Mouse (Mus musculus): ENCODE data around the gene Sumf1. TPM values are rescaled to one million over a fixed set of nuclear protein-coding genes. Genes with fewer than 3 reads are reported as not detected.

Sumf1 gene
- polyA plus RNA-seq, 1 experiment from 2014 or later = 23.2 TPM

DNA sequence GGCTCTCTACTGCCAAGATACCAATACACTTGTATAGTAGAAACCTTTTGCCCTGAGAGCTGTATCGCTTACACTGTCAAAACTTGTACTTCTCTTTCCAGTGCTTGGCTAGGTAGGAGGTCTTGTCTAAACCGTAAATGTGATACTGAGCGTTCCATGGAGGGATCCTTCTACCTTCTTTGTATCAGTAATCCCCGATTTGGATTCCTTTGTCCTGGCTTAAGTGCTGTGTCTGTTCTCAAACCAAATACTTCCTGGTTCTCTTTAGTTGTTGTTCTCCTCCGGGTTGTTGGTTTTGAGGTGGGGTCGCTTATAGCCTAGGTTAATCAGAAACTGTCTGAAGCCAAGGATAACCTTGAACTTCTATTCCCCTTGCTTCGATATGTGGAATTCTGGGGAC lies 114.4 kb downstream of the Sumf1 start:
- Histone ChIP-seq H3K27ac (no peak overlapping the region), H3K27me3 (no peaks in the 10 kb centered on the region), H3K4me2 (no peak overlapping the region), H3K4me3 (no peak overlapping the region), H3K9ac (no peak overlapping the region), H3K4me1 (no peaks in the 10 kb centered on the region), H3K36me3 (peaks cover 18% of the 10 kb centered on the region), H3K9me3 (0 out of 2 replicates have a peak, but pooled peaks cover 3% of the 10 kb centered on the region)
- no peak for ATAC-seq (ENCODE audit: insufficient number of reproducible peaks, insufficient read depth, low FRiP score, low TSS enrichment, low read depth)
- WGBS = 85% methylated on average over 7 of the region's 7 CpGs

DNA sequence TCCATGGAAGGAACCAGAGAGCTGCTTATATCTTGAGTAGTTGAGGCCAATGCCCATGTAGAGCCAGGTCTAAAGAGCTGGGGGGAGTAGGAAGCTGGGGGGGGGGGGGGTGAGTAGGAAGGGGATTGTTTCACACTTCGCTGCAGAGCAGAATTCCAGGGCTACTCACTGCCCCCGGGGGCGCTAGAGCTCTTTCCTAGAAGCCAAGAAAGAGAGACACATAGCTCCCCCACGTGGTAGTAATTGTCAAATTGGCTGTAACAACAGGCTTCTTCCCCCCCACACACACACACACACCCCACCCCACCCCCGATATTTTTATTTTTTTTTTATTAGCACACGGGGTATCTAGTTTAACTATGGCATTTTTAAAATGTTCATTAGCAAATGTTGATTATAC lies 119.8 kb downstream of the Sumf1 start:
- ATAC-seq (ENCODE audit: insufficient number of reproducible peaks, insufficient read depth, low FRiP score, low TSS enrichment, low read depth) = no peak; the same call in 1 of the 2 replicates
- peak overlapping the region; percentile 66 for H3K4me2 ChIP-seq
- H3K27me3 ChIP-seq = no peaks in the 10 kb centered on the region
- H3K36me3 ChIP-seq = no peaks in the 10 kb centered on the region
- H3K9me3 ChIP-seq = no peaks in the 10 kb centered on the region
- H3K27ac ChIP-seq = peak overlapping the region; percentile 91
- peak overlapping the region; percentile 58 for H3K4me3 ChIP-seq
- WGBS = 5% methylated on average over 6 of the region's 6 CpGs
- peak overlapping the region; percentile 72; the same call in 1 of the 2 replicates for H3K9ac ChIP-seq
- H3K4me1 ChIP-seq = no peaks in the 10 kb centered on the region

DNA sequence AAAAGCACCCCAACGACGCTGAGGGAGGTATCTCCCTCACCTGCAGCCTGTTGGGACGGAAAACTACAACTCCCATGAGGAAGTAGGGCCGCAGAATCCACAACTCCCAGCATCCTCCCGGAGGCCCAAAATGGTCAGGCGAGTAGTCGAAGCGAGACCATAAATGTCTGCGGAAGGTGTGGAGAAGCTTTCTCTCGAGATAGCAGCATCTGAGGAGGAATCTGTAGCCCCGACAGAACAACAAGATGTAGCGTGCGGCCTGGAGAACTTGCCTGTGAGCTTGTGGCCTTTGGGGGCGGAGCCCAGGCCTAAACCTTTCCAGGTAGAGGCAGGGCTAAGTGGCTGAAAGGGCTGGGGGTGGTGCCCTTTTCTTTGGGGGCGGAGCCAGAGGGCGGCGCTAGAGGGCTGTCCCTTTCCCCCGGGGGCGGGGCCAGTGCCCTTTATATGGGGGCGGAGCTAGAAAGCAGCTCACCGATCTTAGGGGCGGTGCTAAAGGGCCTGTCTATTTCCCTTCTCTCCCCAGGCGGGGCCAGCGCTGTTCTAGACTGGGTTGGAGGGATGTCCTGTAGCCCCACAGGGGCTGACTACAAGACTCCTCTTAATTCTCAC lies 120.4 kb downstream of the Sumf1 start, which contains the start of gene Setmar:
TSS of gene Setmar (plus strand) at position 128 of the 609 bp plus-strand sequence.
- under 1% methylated on average over 22 of the region's 24 CpGs for WGBS
- ATAC-seq (ENCODE audit: insufficient number of reproducible peaks, insufficient read depth, low FRiP score, low TSS enrichment, low read depth) = peak; percentile 96
- H3K27me3 ChIP-seq = no peaks in the 10 kb centered on the region
- peak within 1 kb of the TSS; percentile 66 for H3K4me2 ChIP-seq
- no peaks in the 10 kb centered on the region for H3K9me3 ChIP-seq
- peak within 1 kb of the TSS; percentile 72 for H3K9ac ChIP-seq
- no peaks in the 10 kb centered on the region for H3K4me1 ChIP-seq
- H3K4me3 ChIP-seq = peak within 1 kb of the TSS; percentile 58
- H3K27ac ChIP-seq = peak within 1 kb of the TSS; percentile 91
- H3K36me3 ChIP-seq = no peaks in the 10 kb centered on the region

DNA sequence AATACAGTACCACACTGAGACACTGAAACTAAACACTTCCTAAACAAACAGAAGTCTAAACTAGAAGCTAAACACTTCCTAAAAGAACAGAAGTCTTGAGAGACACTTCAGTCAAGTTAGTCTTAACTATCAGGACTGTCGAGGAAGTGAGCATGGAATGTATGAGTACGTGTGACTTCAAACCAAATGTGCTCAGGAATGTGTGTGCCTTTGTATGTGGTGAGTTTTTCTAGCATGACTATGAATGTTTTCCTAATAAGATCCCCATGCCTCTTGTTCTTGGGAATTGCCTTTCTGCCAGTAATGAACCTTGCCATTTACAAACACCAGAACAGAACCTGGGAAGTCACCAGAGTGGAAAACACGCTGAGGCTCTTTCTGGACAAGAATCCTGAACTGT lies 124.3 kb downstream of the Sumf1 start:
- no peak overlapping the region for H3K9ac ChIP-seq
- no peak overlapping the region for H3K4me2 ChIP-seq
- no peak overlapping the region for H3K27ac ChIP-seq
- no peak overlapping the region for H3K4me3 ChIP-seq
- no peaks in the 10 kb centered on the region for H3K4me1 ChIP-seq
- no peaks in the 10 kb centered on the region for H3K27me3 ChIP-seq
- 52% methylated on average over 3 of the region's 3 CpGs for WGBS
- no peaks in the 10 kb centered on the region for H3K36me3 ChIP-seq
- no peak for ATAC-seq (ENCODE audit: insufficient number of reproducible peaks, insufficient read depth, low FRiP score, low TSS enrichment, low read depth)
- no peaks in the 10 kb centered on the region for H3K9me3 ChIP-seq

DNA sequence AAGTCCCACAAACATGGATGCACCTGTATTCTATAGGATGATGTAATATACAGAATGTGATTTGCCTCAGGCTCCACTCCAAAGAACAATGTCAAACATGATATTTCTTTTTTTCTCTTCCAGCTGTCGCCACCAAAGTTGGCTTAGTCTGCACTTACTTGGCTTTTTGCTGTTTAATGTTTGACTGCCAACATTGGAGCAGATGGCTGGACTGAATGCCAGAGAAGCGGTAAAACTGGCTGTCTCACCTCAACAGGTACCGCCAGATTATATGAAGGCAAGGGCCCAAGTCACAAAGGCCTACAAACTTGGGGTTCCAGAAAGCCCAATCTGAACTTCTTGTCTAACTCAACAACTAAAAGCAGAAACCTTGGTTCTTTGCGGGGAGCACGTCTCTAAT lies 127.3 kb downstream of the Sumf1 start:
- no peak for ATAC-seq (ENCODE audit: insufficient number of reproducible peaks, insufficient read depth, low FRiP score, low TSS enrichment, low read depth)
- no peak overlapping the region for H3K9ac ChIP-seq
- H3K4me2 ChIP-seq = no peak overlapping the region
- no peaks in the 10 kb centered on the region for H3K9me3 ChIP-seq
- H3K27ac ChIP-seq = no peak overlapping the region
- H3K36me3 ChIP-seq = no peaks in the 10 kb centered on the region
- no peaks in the 10 kb centered on the region for H3K27me3 ChIP-seq
- 81% methylated on average over 5 of the region's 5 CpGs for WGBS
- no peak overlapping the region for H3K4me3 ChIP-seq
- H3K4me1 ChIP-seq = no peaks in the 10 kb centered on the region

DNA sequence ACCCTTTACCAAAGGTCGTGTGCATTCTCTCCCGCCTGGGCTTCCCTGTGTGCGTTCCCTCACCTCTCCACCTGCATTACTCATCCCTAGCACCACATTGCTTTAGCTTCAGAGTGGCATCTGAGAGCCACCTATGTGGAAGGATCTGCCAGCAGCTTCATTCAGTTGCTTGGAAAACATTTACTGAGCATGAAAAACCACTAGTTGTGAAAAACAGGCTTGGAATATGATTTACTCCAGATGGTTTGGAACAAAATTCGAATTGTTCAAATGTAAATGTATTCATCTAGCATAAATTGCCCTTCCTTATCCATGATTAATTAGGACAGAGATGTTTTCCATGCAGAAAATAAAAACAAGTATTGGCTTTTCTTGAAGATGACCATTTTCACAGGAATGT lies 128.0 kb downstream of the Sumf1 start:
- Histone ChIP-seq H3K27ac (no peak overlapping the region), H3K9ac (no peak overlapping the region), H3K4me1 (no peaks in the 10 kb centered on the region), H3K4me2 (no peak overlapping the region), H3K36me3 (no peaks in the 10 kb centered on the region), H3K9me3 (no peaks in the 10 kb centered on the region), H3K4me3 (no peak overlapping the region), H3K27me3 (no peaks in the 10 kb centered on the region)
- 66% methylated on average over 4 of the region's 4 CpGs for WGBS
- ATAC-seq (ENCODE audit: insufficient number of reproducible peaks, insufficient read depth, low FRiP score, low TSS enrichment, low read depth) = no peak

Other genes with a start within 250 kb of the Sumf1 start
- 7.5 and 8.1 TPM in 2 replicates for gene Setmar, start 120.5 kb downstream of the Sumf1 start, polyA plus RNA-seq (2015; fragmentation: Nextera tagmentation; extraction: Ambion mirVana)
- 7.8 and 11.2 TPM in 2 replicates for gene Itpr1, start 27.5 kb upstream of the Sumf1 start, polyA plus RNA-seq (2015; fragmentation: Nextera tagmentation; extraction: Ambion mirVana)

Measured in embryonic facial prominence, embryonic 13.5 days (tissue).